Mouse (Mus musculus) thymus, adult 2 months (tissue): ENCODE measurements at regions not wholly inside any gene's neighbourhood (a gene's known extent, or its start where the extent isn't known, plus 50 kb on each side); places are given as distances from the start of the nearest gene placed in this dataset.

Source experiments
- CTCF ChIP-seq: fragments of 200-500 bp; IDR thresholded peaks from 2 replicates; pipeline ENCODE4 v1.5.1; 2012; ENCODE audit warnings: mild to moderate bottlenecking, control low read depth, low read length, moderate library complexity, borderline replicate concordance; ENCODE audit not compliant: control insufficient read depth, poor library complexity, insufficient read depth; ENCODE audit errors: extremely low read depth
- POLR2A ChIP-seq: fragments of 200-500 bp; IDR thresholded peaks from 2 replicates; pipeline ENCODE4 v1.6.1; 2012; ENCODE audit warnings: mild to moderate bottlenecking, low read length, control low read depth, moderate library complexity; ENCODE audit not compliant: control insufficient read depth, poor library complexity, insufficient read depth; ENCODE audit errors: extremely low read depth

DNA sequence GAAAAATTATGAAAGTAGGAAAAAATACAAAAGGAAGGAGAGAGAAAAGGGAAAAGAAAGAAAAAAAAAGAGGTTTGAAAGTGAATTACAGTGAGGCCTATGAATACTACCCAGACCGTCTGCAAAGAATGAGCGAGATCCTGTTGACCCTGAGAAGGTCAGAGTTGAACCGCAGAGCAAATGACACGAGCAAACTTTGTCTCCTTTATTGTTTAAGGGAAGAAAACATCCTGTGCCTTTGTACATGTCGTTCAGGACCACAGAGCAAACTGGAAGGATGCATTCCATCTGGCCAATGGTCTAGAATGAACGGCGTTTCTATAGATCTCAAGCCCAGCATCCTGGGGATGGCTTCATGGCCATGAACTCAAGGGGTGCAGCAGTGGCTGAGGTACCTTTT lies 270.6 kb upstream of the Zfp637 start:
- TF ChIP-seq POLR2A (no peak), CTCF (no peak)
